Mouse (Mus musculus): ENCODE results near the gene Slc43a2. TPM values are rescaled to one million over a fixed set of nuclear protein-coding genes. Genes with fewer than 3 reads are reported as not detected.
"Not testable (repeated sequence)": the region's sequence is repeated elsewhere in the genome, so short reads cannot be mapped to it uniquely, and the experiment has no call there.

Gene Slc43a2
- polyA plus RNA-seq, 1 experiment from 2014 or later = 6.3 TPM

GRCm38 (mm10) chr11:75599802-75600201 lies 68.3 kb downstream of the Slc43a2 start:
- WGBS = 93% methylated on average over 17 of the region's 17 CpGs
- H3K9ac ChIP-seq; H3K4me2 ChIP-seq (replicated peaks); ATAC-seq (ENCODE audit: insufficient number of reproducible peaks, insufficient read depth, low FRiP score, low TSS enrichment); H3K9me3 ChIP-seq; H3K27ac ChIP-seq; H3K4me3 ChIP-seq; H3K27me3 ChIP-seq; H3K4me1 ChIP-seq: not testable (repeated sequence)
- H3K36me3 ChIP-seq = peaks cover 72% of the 10 kb centered on the region

- no peaks in the 10 kb centered on the region for H3K9me3 ChIP-seq
Observed at GRCm38 (mm10) chr11:75604826-75605225, 73.3 kb downstream of the Slc43a2 start.

GRCm38 (mm10) chr11:75605318-75605717 lies 73.8 kb downstream of the Slc43a2 start:
- ATAC-seq (ENCODE audit: insufficient number of reproducible peaks, insufficient read depth, low FRiP score, low TSS enrichment) = no peak
- H3K4me1 ChIP-seq = 0 out of 2 replicates have a peak, but pooled peaks cover 2% of the 10 kb centered on the region
- H3K9me3 ChIP-seq = no peaks in the 10 kb centered on the region
- 68% methylated on average over 1 of the region's 1 CpGs for WGBS
- no peak overlapping the region for H3K27ac ChIP-seq
- no peaks in the 10 kb centered on the region for H3K27me3 ChIP-seq
- no peak overlapping the region for H3K4me2 ChIP-seq (replicated peaks)
- no peak overlapping the region for H3K4me3 ChIP-seq
- H3K9ac ChIP-seq = no peak overlapping the region
- peaks cover 75% of the 10 kb centered on the region for H3K36me3 ChIP-seq

More at GRCm38 (mm10) chr11:75604826-75605225, 73.3 kb downstream of the Slc43a2 start:
- no peaks in the 10 kb centered on the region for H3K27me3 ChIP-seq
- no peak overlapping the region for H3K4me3 ChIP-seq
- ATAC-seq (ENCODE audit: insufficient number of reproducible peaks, insufficient read depth, low FRiP score, low TSS enrichment) = no peak
- H3K9ac ChIP-seq = no peak overlapping the region
- 83% methylated on average over 5 of the region's 5 CpGs for WGBS
- H3K27ac ChIP-seq = no peak overlapping the region
- H3K36me3 ChIP-seq = peaks cover 74% of the 10 kb centered on the region
- 0 out of 2 replicates have a peak, but pooled peaks cover 2% of the 10 kb centered on the region for H3K4me1 ChIP-seq
- no peak overlapping the region for H3K4me2 ChIP-seq (replicated peaks)

- Histone ChIP-seq H3K4me1 (0 out of 2 replicates have a peak, but pooled peaks cover 2% of the 10 kb centered on the region), H3K9me3 (no peaks in the 10 kb centered on the region), H3K9ac (no peak overlapping the region), H3K27me3 (no peaks in the 10 kb centered on the region), H3K36me3 (peaks cover 60% of the 10 kb centered on the region), H3K27ac (no peak overlapping the region), H3K4me2 (replicated peaks) (no peak overlapping the region), H3K4me3 (no peak overlapping the region)
- 87% methylated on average over 5 of the region's 5 CpGs for WGBS
- ATAC-seq (ENCODE audit: insufficient number of reproducible peaks, insufficient read depth, low FRiP score, low TSS enrichment) = no peak
Observed at GRCm38 (mm10) chr11:75608776-75609175, 77.3 kb downstream of the Slc43a2 start.

- no peak overlapping the region for H3K4me3 ChIP-seq
- no peak overlapping the region for H3K27ac ChIP-seq
- H3K9me3 ChIP-seq = no peaks in the 10 kb centered on the region
- no peak overlapping the region for H3K9ac ChIP-seq
- 0 out of 2 replicates have a peak, but pooled peaks cover 2% of the 10 kb centered on the region for H3K4me1 ChIP-seq
- H3K27me3 ChIP-seq = no peaks in the 10 kb centered on the region
- WGBS = 90% methylated on average over 2 of the region's 2 CpGs
- peaks cover 66% of the 10 kb centered on the region for H3K36me3 ChIP-seq
- no peak for ATAC-seq (ENCODE audit: insufficient number of reproducible peaks, insufficient read depth, low FRiP score, low TSS enrichment)
- H3K4me2 ChIP-seq (replicated peaks) = no peak overlapping the region
Observed at GRCm38 (mm10) chr11:75610021-75610420, 78.5 kb downstream of the Slc43a2 start.

GRCm38 (mm10) chr11:75614769-75615168 lies 83.3 kb downstream of the Slc43a2 start:
- Histone ChIP-seq H3K27me3 (no peaks in the 10 kb centered on the region), H3K9me3 (no peaks in the 10 kb centered on the region), H3K4me1 (no peaks in the 10 kb centered on the region), H3K27ac (no peak overlapping the region), H3K9ac (no peak overlapping the region), H3K4me3 (no peak overlapping the region), H3K4me2 (replicated peaks) (no peak overlapping the region), H3K36me3 (peaks cover 58% of the 10 kb centered on the region)
- 97% methylated on average over 1 of the region's 1 CpGs for WGBS
- no peak for ATAC-seq (ENCODE audit: insufficient number of reproducible peaks, insufficient read depth, low FRiP score, low TSS enrichment)

- H3K27ac ChIP-seq = no peak overlapping the region
- H3K4me2 ChIP-seq (replicated peaks) = no peak overlapping the region
- H3K9me3 ChIP-seq = no peaks in the 10 kb centered on the region
- no peak overlapping the region for H3K4me3 ChIP-seq
- no peaks in the 10 kb centered on the region for H3K27me3 ChIP-seq
- H3K9ac ChIP-seq = no peak overlapping the region
- 86% methylated on average over 2 of the region's 2 CpGs for WGBS
- H3K4me1 ChIP-seq = no peaks in the 10 kb centered on the region
- H3K36me3 ChIP-seq = peaks cover 58% of the 10 kb centered on the region
- no peak for ATAC-seq (ENCODE audit: insufficient number of reproducible peaks, insufficient read depth, low FRiP score, low TSS enrichment)
Observed at GRCm38 (mm10) chr11:75615556-75615955, 84.1 kb downstream of the Slc43a2 start.

GRCm38 (mm10) chr11:75619133-75619532 lies 87.6 kb downstream of the Slc43a2 start:
- Histone ChIP-seq H3K4me1 (no peaks in the 10 kb centered on the region), H3K4me3 (no peak overlapping the region), H3K27me3 (no peaks in the 10 kb centered on the region), H3K9me3 (no peaks in the 10 kb centered on the region), H3K4me2 (replicated peaks) (no peak overlapping the region), H3K36me3 (peaks cover 56% of the 10 kb centered on the region), H3K27ac (no peak overlapping the region), H3K9ac (no peak overlapping the region)
- 85% methylated on average over 5 of the region's 5 CpGs for WGBS
- ATAC-seq (ENCODE audit: insufficient number of reproducible peaks, insufficient read depth, low FRiP score, low TSS enrichment) = no peak

GRCm38 (mm10) chr11:75620136-75620780 lies 88.8 kb downstream of the Slc43a2 start:
- H3K4me2 ChIP-seq (replicated peaks) = no peak overlapping the region
- no peak overlapping the region for H3K9ac ChIP-seq
- no peaks in the 10 kb centered on the region for H3K4me1 ChIP-seq
- H3K4me3 ChIP-seq = no peak overlapping the region
- H3K9me3 ChIP-seq = no peaks in the 10 kb centered on the region
- WGBS = 91% methylated on average over 12 of the region's 12 CpGs
- ATAC-seq (ENCODE audit: insufficient number of reproducible peaks, insufficient read depth, low FRiP score, low TSS enrichment) = no peak
- no peaks in the 10 kb centered on the region for H3K27me3 ChIP-seq
- peaks cover 52% of the 10 kb centered on the region for H3K36me3 ChIP-seq
- H3K27ac ChIP-seq = no peak overlapping the region

GRCm38 (mm10) chr11:75621426-75621825 lies 89.9 kb downstream of the Slc43a2 start:
- Histone ChIP-seq H3K27me3 (no peaks in the 10 kb centered on the region), H3K4me1 (no peaks in the 10 kb centered on the region), H3K4me2 (replicated peaks) (no peak overlapping the region), H3K9me3 (no peaks in the 10 kb centered on the region), H3K9ac (no peak overlapping the region), H3K27ac (no peak overlapping the region), H3K36me3 (peaks cover 57% of the 10 kb centered on the region), H3K4me3 (no peak overlapping the region)
- ATAC-seq (ENCODE audit: insufficient number of reproducible peaks, insufficient read depth, low FRiP score, low TSS enrichment) = no peak
- WGBS = 96% methylated on average over 2 of the region's 2 CpGs

GRCm38 (mm10) chr11:75622588-75623329 lies 91.3 kb downstream of the Slc43a2 start:
- Histone ChIP-seq H3K9ac (no peak overlapping the region), H3K27me3 (no peaks in the 10 kb centered on the region), H3K27ac (no peak overlapping the region), H3K36me3 (peaks cover 64% of the 10 kb centered on the region), H3K4me1 (no peaks in the 10 kb centered on the region), H3K4me3 (no peak overlapping the region), H3K4me2 (replicated peaks) (no peak overlapping the region), H3K9me3 (no peaks in the 10 kb centered on the region)
- ATAC-seq (ENCODE audit: insufficient number of reproducible peaks, insufficient read depth, low FRiP score, low TSS enrichment) = no peak
- WGBS = 80% methylated on average over 2 of the region's 2 CpGs

GRCm38 (mm10) chr11:75624102-75624554 lies 92.6 kb downstream of the Slc43a2 start:
- Histone ChIP-seq H3K36me3 (peaks cover 59% of the 10 kb centered on the region), H3K4me2 (replicated peaks) (no peak overlapping the region), H3K9me3 (no peaks in the 10 kb centered on the region), H3K4me3 (no peak overlapping the region), H3K27me3 (no peaks in the 10 kb centered on the region), H3K4me1 (no peaks in the 10 kb centered on the region), H3K27ac (no peak overlapping the region), H3K9ac (no peak overlapping the region)
- WGBS = 72% methylated on average over 2 of the region's 2 CpGs
- no peak for ATAC-seq (ENCODE audit: insufficient number of reproducible peaks, insufficient read depth, low FRiP score, low TSS enrichment)

All from embryonic facial prominence, embryonic 12.5 days (tissue).